Mouse (Mus musculus) ES-E14 (cell line): ENCODE data around the gene Pla2g6.

Experiments used
- CHD2 ChIP-seq: IDR thresholded peaks from 2 replicates; pipeline ENCODE4 v1.6.1; 2014; ENCODE audit warnings: mild to moderate bottlenecking, low read depth, low read length, inconsistent platforms
- HCFC1 ChIP-seq: IDR thresholded peaks from 2 replicates; pipeline ENCODE4 v1.6.1; 2012; ENCODE audit warnings: low read length, inconsistent platforms, borderline replicate concordance; ENCODE audit not compliant: insufficient read depth
- MAFK ChIP-seq: IDR thresholded peaks from 2 replicates; pipeline ENCODE4 v1.6.1; 2014; ENCODE audit warnings: mild to moderate bottlenecking, low read depth, low read length, inconsistent platforms; ENCODE audit not compliant: insufficient read depth
- ZC3H11A ChIP-seq: IDR thresholded peaks from 2 replicates; pipeline ENCODE4 v1.6.1; 2012; ENCODE audit warnings: low read depth, mild to moderate bottlenecking, inconsistent platforms, low read length, borderline replicate concordance
- ZNF384 ChIP-seq: IDR thresholded peaks from 2 replicates; pipeline ENCODE4 v1.6.1; 2012; ENCODE audit warnings: low read depth, low read length, inconsistent platforms

DNA sequence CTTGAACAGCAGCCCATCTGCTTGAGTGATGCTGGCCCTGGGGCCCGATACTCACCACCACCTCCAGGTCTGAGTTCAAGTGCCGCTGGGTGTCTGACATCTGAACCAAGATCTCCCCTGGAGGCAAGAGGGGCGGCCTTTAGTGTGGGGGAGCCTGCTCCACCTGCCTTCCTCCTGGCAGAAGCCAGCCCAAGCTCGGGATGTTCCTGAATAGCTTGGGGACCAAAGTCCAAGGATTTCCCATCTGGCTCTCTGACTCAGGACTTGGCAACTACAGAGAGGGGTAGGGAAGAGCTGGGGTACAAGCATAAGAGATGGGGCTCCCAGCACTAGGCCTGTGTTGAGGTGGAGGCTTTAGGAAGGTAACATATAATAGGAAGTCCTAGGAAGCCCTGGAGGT lies 44.8 kb downstream of the Pla2g6 start:
- TF ChIP-seq CHD2, result no peak
- no peak for TF ChIP-seq ZNF384
- TF ChIP-seq HCFC1, result no peak
- TF ChIP-seq ZC3H11A, result no peak
- TF ChIP-seq MAFK, result no peak
